Mouse (Mus musculus) MEL (cell line): ENCODE data around the gene Wdr86. TPM values are rescaled to one million over a fixed set of nuclear protein-coding genes. Genes with fewer than 3 reads are reported as not detected.

Experiments
- DNase-seq: peaks from one replicate; pipeline ENCODE4 v3.0.0; 2011; ENCODE audit warnings: low read depth, low spot score
- H3K27ac ChIP-seq: 2 replicates; pipeline ENCODE4 v1.5.1; 2012; ENCODE audit warnings: low read depth, mild to moderate bottlenecking, control low read depth, low read length, moderate library complexity; ENCODE audit not compliant: control insufficient read depth
- H3K27me3 ChIP-seq, 2 experiments: fragments of 150-350 bp in 1 of 2; sonication (generic) in 1 of 2; 2 replicates each; pipeline ENCODE4 v1.6.1; 2012; ENCODE audit warnings: low read length in 2 of 2, mild to moderate bottlenecking in 2 of 2, improper control_type of control experiment in 1 of 2, moderate library complexity in 1 of 2; ENCODE audit not compliant: insufficient read depth in 2 of 2, control insufficient read depth in 1 of 2
- H3K36me3 ChIP-seq, 2 experiments: 2 replicates each; pipeline ENCODE4 v1.6.1; 2012 to 2014; ENCODE audit warnings: low read length in 2 of 2, improper control_type of control experiment in 1 of 2, inconsistent platforms in 1 of 2, mild to moderate bottlenecking in 1 of 2; ENCODE audit not compliant: insufficient read depth in 2 of 2, control insufficient read depth in 1 of 2
- H3K4me1 ChIP-seq, 2 experiments: fragments of 150-350 bp in 1 of 2; sonication (generic) in 1 of 2; 2 replicates each; pipeline ENCODE4 v1.6.1; 2012; ENCODE audit warnings: low read length in 2 of 2, improper control_type of control experiment in 1 of 2, mild to moderate bottlenecking in 1 of 2; ENCODE audit not compliant: insufficient read depth in 2 of 2, control insufficient read depth in 1 of 2
- H3K4me3 ChIP-seq, 2 experiments: fragments of 150-350 bp in 1 of 2; sonication (generic) in 1 of 2; 2 replicates each; pipeline ENCODE4 v1.5.1; 2012; ENCODE audit warnings: low read depth in 2 of 2, low read length in 2 of 2, mild to moderate bottlenecking in 2 of 2, moderate library complexity in 2 of 2, control low read depth in 1 of 2, improper control_type of control experiment in 1 of 2; ENCODE audit not compliant: control insufficient read depth in 1 of 2, insufficient read depth in 1 of 2
- H3K79me2 ChIP-seq: 2 replicates; pipeline ENCODE4 v1.6.1; 2012; ENCODE audit warnings: mild to moderate bottlenecking, low read length, moderate library complexity; ENCODE audit not compliant: control insufficient read depth, poor library complexity, insufficient read depth
- H3K9ac ChIP-seq: 2 replicates; pipeline ENCODE4 v1.6.1; 2012; ENCODE audit warnings: low read depth, mild to moderate bottlenecking, control low read depth, low read length, moderate library complexity; ENCODE audit not compliant: control insufficient read depth, poor library complexity, severe bottlenecking
- H3K9me3 ChIP-seq: fragments of 150-350 bp; sonication (generic); replicated peaks from 2 replicates; pipeline ENCODE4 v1.6.1; 2012; ENCODE audit warnings: mild to moderate bottlenecking, low read length, improper control_type of control experiment, moderate library complexity; ENCODE audit not compliant: insufficient read depth
- CHD1 ChIP-seq: IDR thresholded peaks from 2 replicates; pipeline ENCODE4 v1.6.1; 2012; ENCODE audit warnings: low read depth, mild to moderate bottlenecking, inconsistent platforms, low read length, improper control_type of control experiment
- CTCF ChIP-seq, 3 experiments: IDR thresholded peaks in 2 of 3; conservative IDR thresholded peaks in 1 of 3; 2 replicates each; pipeline ENCODE4 v1.5.1; 2011 to 2012; ENCODE audit warnings: low read length in 3 of 3, low read depth in 2 of 3, mild to moderate bottlenecking in 2 of 3, improper control_type of control experiment in 1 of 3, inconsistent platforms in 1 of 3, mixed read lengths in 1 of 3, moderate library complexity in 1 of 3; ENCODE audit not compliant: control insufficient read depth in 1 of 3, insufficient read depth in 1 of 3, poor library complexity in 1 of 3, severe bottlenecking in 1 of 3
- E2F4 ChIP-seq: IDR thresholded peaks from 2 replicates; pipeline ENCODE4 v1.6.1; 2011; ENCODE audit warnings: low read depth, low read length, improper control_type of control experiment, borderline replicate concordance
- HCFC1 ChIP-seq: IDR thresholded peaks from 2 replicates; pipeline ENCODE4 v1.6.1; 2012; ENCODE audit warnings: low read depth, mild to moderate bottlenecking, inconsistent platforms, low read length, improper control_type of control experiment, moderate library complexity
- JUND ChIP-seq: IDR thresholded peaks from 2 replicates; pipeline ENCODE4 v1.6.1; 2011; ENCODE audit warnings: low read depth, mild to moderate bottlenecking, improper control_type of control experiment, low read length
- KAT2A ChIP-seq: conservative IDR thresholded peaks from 2 replicates; pipeline ENCODE4 v1.6.1; 2012; ENCODE audit warnings: low read depth, low read length, improper control_type of control experiment, inconsistent platforms
- MAFK ChIP-seq: IDR thresholded peaks from 2 replicates; pipeline ENCODE4 v1.6.1; 2011; ENCODE audit warnings: low read depth, mild to moderate bottlenecking, low read length, improper control_type of control experiment, borderline replicate concordance
- MAX ChIP-seq: IDR thresholded peaks from 2 replicates; pipeline ENCODE4 v1.6.1; 2011; ENCODE audit warnings: low read length, improper control_type of control experiment
- NELFE ChIP-seq: IDR thresholded peaks from 2 replicates; pipeline ENCODE4 v1.6.1; 2011; ENCODE audit warnings: low read depth, low read length, improper control_type of control experiment
- POLR2A ChIP-seq, 2 experiments: IDR thresholded peaks; 2 replicates each; pipeline ENCODE4 v1.6.1; 2011 to 2012; ENCODE audit warnings: low read length in 2 of 2, mild to moderate bottlenecking in 2 of 2, control low read depth in 1 of 2, improper control_type of control experiment in 1 of 2, low read depth in 1 of 2, moderate library complexity in 1 of 2; ENCODE audit not compliant: control insufficient read depth in 1 of 2, insufficient read depth in 1 of 2, poor library complexity in 1 of 2
- SIN3A ChIP-seq: IDR thresholded peaks from 2 replicates; pipeline ENCODE4 v1.6.1; 2012; ENCODE audit warnings: low read length, improper control_type of control experiment, inconsistent platforms
- SMC3 ChIP-seq: IDR thresholded peaks from 2 replicates; pipeline ENCODE4 v1.6.1; 2011; ENCODE audit warnings: low read depth, low read length, improper control_type of control experiment
- TBP ChIP-seq: IDR thresholded peaks from 2 replicates; pipeline ENCODE4 v1.8.0; 2011; ENCODE audit warnings: low read depth, low read length, improper control_type of control experiment
- UBTF ChIP-seq: IDR thresholded peaks from 2 replicates; pipeline ENCODE4 v1.6.1; 2012; ENCODE audit warnings: low read depth, mild to moderate bottlenecking, inconsistent platforms, low read length, improper control_type of control experiment, moderate library complexity, borderline replicate concordance; ENCODE audit not compliant: insufficient read depth
- ZC3H11A ChIP-seq: IDR thresholded peaks from 2 replicates; pipeline ENCODE4 v1.6.1; 2012; ENCODE audit warnings: low read depth, mild to moderate bottlenecking, inconsistent platforms, low read length, improper control_type of control experiment
- ZKSCAN1 ChIP-seq: IDR thresholded peaks from 2 replicates; pipeline ENCODE4 v1.6.1; 2012; ENCODE audit warnings: low read depth, mild to moderate bottlenecking, inconsistent platforms, low read length, improper control_type of control experiment, moderate library complexity
- ZNF384 ChIP-seq: IDR thresholded peaks from 2 replicates; pipeline ENCODE4 v1.6.1; 2012; ENCODE audit warnings: low read depth, mild to moderate bottlenecking, inconsistent platforms, low read length, improper control_type of control experiment
- polyA plus RNA-seq, 2 experiments: library from polyadenylated mRNA; stranded (reverse) in 1 of 2; unstranded in 1 of 2; fragments of >175 nt in 1 of 2; fragments of >200 nt in 1 of 2; gene quantifications; 2 replicates each; pipeline versions ENCODE4 v1.2.1 to v1.2.4; 2012; ENCODE audit warnings: low replicate concordance in 2 of 2, low read depth in 1 of 2; ENCODE audit not compliant: insufficient read length in 2 of 2, insufficient read depth in 1 of 2, missing spikeins in 1 of 2
- total RNA-seq: library from RNA; depleted of rRNA; stranded (reverse); fragments of 300-350 nt; gene quantifications from 2 replicates; pipeline ENCODE4 v1.2.3, GENCODE M21; 2012

Wdr86 gene
- total and polyA plus RNA-seq, 3 experiments = not detected

DNA sequence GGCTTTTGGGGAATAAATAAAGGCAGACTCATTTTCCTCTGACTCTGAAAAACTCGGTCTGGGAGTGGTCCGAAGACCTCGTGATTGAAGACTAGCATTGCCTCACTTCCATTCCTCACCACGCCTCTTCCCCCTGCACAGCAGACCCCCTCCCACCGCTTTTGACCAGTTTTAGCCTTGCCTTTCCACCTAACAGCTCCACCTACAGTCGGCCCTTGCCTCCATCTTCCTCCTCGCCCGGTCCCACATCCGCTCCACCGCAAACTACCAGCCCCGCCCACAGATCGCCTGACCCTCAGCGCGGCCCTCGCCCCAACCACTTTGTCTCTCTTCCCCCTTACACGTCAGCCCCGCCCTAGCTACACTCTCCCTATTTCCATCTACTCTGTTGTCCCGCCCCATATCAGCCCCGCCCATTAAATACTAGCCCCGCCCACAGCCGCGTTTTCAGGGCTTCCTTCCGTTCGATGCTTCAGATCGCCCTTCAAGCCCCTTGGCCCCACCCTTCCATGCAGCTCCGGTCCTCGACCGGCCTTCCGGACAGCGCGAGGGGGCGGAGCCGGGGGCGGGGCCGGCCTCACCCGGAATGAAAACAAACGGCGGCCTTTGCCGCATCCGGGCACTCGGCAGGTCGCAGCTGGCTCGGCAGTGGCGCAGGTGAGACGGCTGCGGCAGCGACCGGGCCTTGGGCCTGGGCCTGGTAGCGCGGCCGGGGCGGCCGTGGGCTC, 45.0 kb downstream of the Wdr86 start, which contains the start of gene Nub1 (continued):
- peak; percentile 77; the same call in 1 of the 2 replicates for TF ChIP-seq KAT2A
- no peak for TF ChIP-seq JUND
- TF ChIP-seq UBTF = no peak
- peak; percentile 91 for TF ChIP-seq TBP

DNA sequence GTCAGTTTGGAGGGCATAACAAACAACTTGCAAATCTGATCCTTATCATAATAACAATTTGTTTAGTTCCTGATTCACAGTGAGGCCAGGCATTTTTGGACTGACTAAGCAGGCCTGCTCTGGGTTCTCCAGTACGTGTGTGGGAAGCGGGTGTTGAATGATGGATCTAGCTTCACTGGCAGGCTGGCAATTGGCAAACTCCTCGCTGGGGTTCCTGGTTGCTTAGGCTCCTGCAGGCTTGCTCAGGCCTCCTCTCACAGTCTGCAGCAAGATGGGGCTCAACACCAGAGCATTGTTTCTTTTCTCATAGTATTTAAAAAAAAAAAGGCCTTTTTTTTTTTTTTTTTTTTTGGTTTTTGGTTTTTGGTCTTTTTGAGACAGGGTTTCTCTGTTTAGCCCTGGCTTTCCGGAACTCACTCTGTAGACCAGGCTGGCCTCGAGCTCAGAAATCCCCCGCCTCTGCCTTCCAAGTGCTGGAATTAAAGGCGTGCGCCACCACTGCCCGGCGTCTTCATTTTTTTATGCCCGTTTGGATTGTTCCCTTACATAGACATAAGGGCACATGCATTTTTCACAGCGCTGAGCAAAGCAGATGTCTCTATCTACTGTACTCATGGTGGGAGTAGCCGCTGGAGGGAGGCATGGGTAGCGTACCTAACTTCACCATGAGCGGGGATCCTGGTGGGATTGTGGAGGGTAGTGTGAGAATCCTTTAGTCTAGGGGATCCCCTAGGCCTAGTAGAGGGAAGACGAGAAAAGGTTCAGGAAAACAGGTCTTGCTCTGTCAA, 45.8 kb downstream of the Wdr86 start:
- Histone ChIP-seq H3K79me2 (peaks cover 6% of the 10 kb centered on the region), H3K4me3 (peak overlapping the region; percentile 59 to 61), H3K27me3 (no peaks in the 10 kb centered on the region), H3K4me1 (peaks cover 9 to 10% of the 10 kb centered on the region in 2 experiments), H3K36me3 (peaks cover 0 to 13% of the 10 kb centered on the region in 2 experiments; a peak in 2 of 4 replicates), H3K9ac (peak overlapping the region; percentile 88), H3K27ac (peak overlapping the region; percentile 90), H3K9me3 (no peaks in the 10 kb centered on the region)
- DNase-seq = peak; percentile 79
- TF ChIP-seq ZKSCAN1 (no peak), MAX (no peak; the same call in 1 of the 2 replicates), SIN3A (peak; percentile 38; the same call in 1 of the 2 replicates), JUND (no peak), ZNF384 (peak; percentile 89), E2F4 (no peak), CHD1 (peak; percentile 92), SMC3 (no peak), CTCF (IDR thresholded peaks at IDR 0.05 in 2 of 3, conservative IDR thresholded peaks at IDR 0.05 in 1 of 3; ENCODE audit: control insufficient read depth in 1 of 3, insufficient read depth in 1 of 3, low read depth in 2 of 3, low read length in 3 of 3, poor library complexity in 1 of 3, severe bottlenecking in 1 of 3) (peak in 2 of 3 experiments; percentile 5 to 9; a peak in 1 of 6 replicates), ZC3H11A (no peak)

DNA sequence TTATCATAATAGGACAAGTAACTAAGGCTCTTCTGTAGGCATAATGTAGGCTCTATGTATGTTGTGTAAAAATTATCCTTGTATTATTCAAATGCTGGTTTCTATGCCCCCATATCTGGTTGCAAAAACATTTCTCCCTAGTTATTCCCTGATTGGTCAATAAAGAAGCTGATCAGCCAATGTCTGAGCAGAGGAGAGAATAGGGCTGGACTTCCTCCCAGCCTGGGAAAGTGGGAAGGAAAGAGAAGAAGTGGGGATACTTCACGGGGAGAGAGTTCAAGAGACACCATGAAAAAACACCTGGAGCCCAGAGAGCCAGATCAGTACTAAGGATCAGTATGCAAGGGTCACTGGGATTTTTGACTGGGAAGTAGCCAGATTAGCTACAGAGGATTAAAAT, 49.1 kb downstream of the Wdr86 start:
- Histone ChIP-seq H3K79me2 (no peaks in the 10 kb centered on the region; the same call in 1 of the 2 replicates), H3K4me1 (peaks cover 3% of the 10 kb centered on the region in 2 experiments; a peak in 2 of 4 replicates), H3K27ac (no peak overlapping the region), H3K9ac (0 out of 2 replicates have a peak overlapping the region, but pooled peaks have one; percentile 6), H3K9me3 (no peaks in the 10 kb centered on the region), H3K27me3 (peaks cover 0 to 2% of the 10 kb centered on the region in 2 experiments; a peak in 1 of 4 replicates), H3K36me3 (peaks cover 0 to 3% of the 10 kb centered on the region in 2 experiments; a peak in 1 of 4 replicates), H3K4me3 (peak overlapping the region in 1 of 2 experiments; percentile 45; a peak in 2 of 4 replicates)
- peak; percentile 69 for DNase-seq
- peak in 1 of 2 experiments; percentile 56; a peak in 2 of 4 replicates for TF ChIP-seq POLR2A (IDR thresholded peaks at IDR 0.05; ENCODE audit: control insufficient read depth in 1 of 2, insufficient read depth in 1 of 2, low read depth in 1 of 2, low read length in 2 of 2, poor library complexity in 1 of 2)
- no peak for TF ChIP-seq ZKSCAN1
- 0 out of 2 replicates have a peak, but pooled peaks have one; percentile 35 for TF ChIP-seq HCFC1
- no peak for TF ChIP-seq MAFK
- TF ChIP-seq NELFE = peak; percentile 43
